Mouse (Mus musculus): ENCODE measurements around the gene Ccdc70. TPM values are rescaled to one million over a fixed set of nuclear protein-coding genes. Genes with fewer than 3 reads are reported as not detected.

Ccdc70 gene
- polyA plus RNA-seq, 1 experiment from 2014 or later = not detected

- 83% methylated on average over 1 of the region's 1 CpGs for WGBS
Observed at GRCm38 (mm10) chr8:21966646-21967045, 2.9 kb upstream of the Ccdc70 start.

DNA sequence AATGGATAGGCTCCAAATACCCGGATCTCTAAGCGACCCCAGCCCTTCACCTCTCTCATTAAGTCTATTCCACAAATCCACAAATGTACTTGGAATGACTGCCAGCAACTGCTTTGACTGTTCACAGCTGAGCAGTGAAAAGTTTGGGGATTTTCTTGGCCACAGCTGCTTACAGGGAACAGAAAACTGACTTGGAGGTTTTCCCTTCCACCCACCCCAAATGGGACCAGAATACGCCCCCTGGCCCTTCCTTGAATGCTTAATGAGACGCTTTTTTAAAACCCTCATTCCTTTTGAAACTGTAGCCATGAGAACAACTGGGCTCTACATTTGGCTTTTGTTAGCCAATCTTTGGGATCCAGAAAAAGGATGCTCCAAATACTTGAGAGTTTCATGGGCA lies 8.6 kb downstream of the Ccdc70 start:
- no peak overlapping the region for H3K4me3 ChIP-seq (replicated peaks; ENCODE audit: low read length)
- WGBS = 35% methylated on average over 4 of the region's 4 CpGs
- no peak overlapping the region for H3K9ac ChIP-seq (replicated peaks; ENCODE audit: low read depth, low read length)
- no peaks in the 10 kb centered on the region for H3K9me3 ChIP-seq (ENCODE audit: control insufficient read depth, low read length)
- H3K4me1 ChIP-seq (replicated peaks; ENCODE audit: control insufficient read depth, insufficient read depth, low read length) = no peaks in the 10 kb centered on the region
- H3K4me2 ChIP-seq (ENCODE audit: low read length) = no peak overlapping the region
- H3K36me3 ChIP-seq (ENCODE audit: control insufficient read depth, insufficient read depth) = no peaks in the 10 kb centered on the region
- no peaks in the 10 kb centered on the region for H3K27me3 ChIP-seq (replicated peaks; ENCODE audit: control insufficient read depth, insufficient read depth, low read length)
- ATAC-seq = peak; percentile 31; the same call in 1 of the 2 replicates
- no peak overlapping the region for H3K27ac ChIP-seq (ENCODE audit: low read length)

More at GRCm38 (mm10) chr8:21966646-21967045, 2.9 kb upstream of the Ccdc70 start:
- H3K4me3 ChIP-seq (replicated peaks; ENCODE audit: low read length) = no peak overlapping the region
- no peak overlapping the region for H3K9ac ChIP-seq (replicated peaks; ENCODE audit: low read depth, low read length)
- H3K4me2 ChIP-seq (ENCODE audit: low read length) = no peak overlapping the region
- no peaks in the 10 kb centered on the region for H3K9me3 ChIP-seq (ENCODE audit: control insufficient read depth, low read length)
- no peaks in the 10 kb centered on the region for H3K36me3 ChIP-seq (ENCODE audit: control insufficient read depth, insufficient read depth)
- no peak overlapping the region for H3K27ac ChIP-seq (ENCODE audit: low read length)
- H3K27me3 ChIP-seq (replicated peaks; ENCODE audit: control insufficient read depth, insufficient read depth, low read length) = no peaks in the 10 kb centered on the region
- H3K4me1 ChIP-seq (replicated peaks; ENCODE audit: control insufficient read depth, insufficient read depth, low read length) = no peaks in the 10 kb centered on the region
- no peak for ATAC-seq

- no peaks in the 10 kb centered on the region for H3K36me3 ChIP-seq (ENCODE audit: control insufficient read depth, insufficient read depth)
- H3K4me1 ChIP-seq (replicated peaks; ENCODE audit: control insufficient read depth, insufficient read depth, low read length) = no peaks in the 10 kb centered on the region
- no peak overlapping the region for H3K9ac ChIP-seq (replicated peaks; ENCODE audit: low read depth, low read length)
- no peak overlapping the region for H3K4me3 ChIP-seq (replicated peaks; ENCODE audit: low read length)
- no peaks in the 10 kb centered on the region for H3K27me3 ChIP-seq (replicated peaks; ENCODE audit: control insufficient read depth, insufficient read depth, low read length)
- no peaks in the 10 kb centered on the region for H3K9me3 ChIP-seq (ENCODE audit: control insufficient read depth, low read length)
- peak; percentile 68 for ATAC-seq
- H3K4me2 ChIP-seq (ENCODE audit: low read length) = no peak overlapping the region
- H3K27ac ChIP-seq (ENCODE audit: low read length) = no peak overlapping the region
- 61% methylated on average over 8 of the region's 8 CpGs for WGBS
Observed at GRCm38 (mm10) chr8:21981664-21982337, 12.2 kb downstream of the Ccdc70 start.

DNA sequence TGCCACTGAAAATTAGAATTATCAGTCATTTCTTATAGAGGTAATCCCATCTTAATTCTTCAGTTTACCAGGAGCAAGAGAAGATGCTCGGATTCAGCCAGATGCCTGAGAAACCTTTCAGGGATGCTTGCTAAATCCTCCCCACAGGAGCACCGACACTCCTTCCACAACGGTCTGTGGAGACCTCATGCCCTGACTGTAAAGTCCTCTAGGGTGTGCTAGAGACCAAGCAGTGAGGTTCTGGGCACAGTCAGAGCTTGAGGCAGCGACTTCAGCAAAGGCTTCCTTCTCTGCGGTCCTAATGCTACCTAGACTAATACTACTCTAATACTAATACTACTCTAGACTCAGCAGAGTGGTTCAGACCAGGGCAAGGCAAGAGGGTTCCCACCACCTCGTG lies 22.6 kb downstream of the Ccdc70 start:
- WGBS = 13% methylated on average over 6 of the region's 6 CpGs
- Histone ChIP-seq H3K4me3 (replicated peaks; ENCODE audit: low read length) (no peak overlapping the region), H3K27ac (ENCODE audit: low read length) (no peak overlapping the region), H3K36me3 (ENCODE audit: control insufficient read depth, insufficient read depth) (no peaks in the 10 kb centered on the region), H3K4me1 (replicated peaks; ENCODE audit: control insufficient read depth, insufficient read depth, low read length) (no peaks in the 10 kb centered on the region), H3K4me2 (ENCODE audit: low read length) (no peak overlapping the region), H3K27me3 (replicated peaks; ENCODE audit: control insufficient read depth, insufficient read depth, low read length) (no peaks in the 10 kb centered on the region), H3K9ac (replicated peaks; ENCODE audit: low read depth, low read length) (no peak overlapping the region), H3K9me3 (ENCODE audit: control insufficient read depth, low read length) (no peaks in the 10 kb centered on the region)
- ATAC-seq = peak; percentile 90

GRCm38 (mm10) chr8:21995181-21995580 lies 25.6 kb downstream of the Ccdc70 start:
- H3K4me3 ChIP-seq (replicated peaks; ENCODE audit: low read length) = no peak overlapping the region
- H3K4me2 ChIP-seq (ENCODE audit: low read length) = no peak overlapping the region
- no peaks in the 10 kb centered on the region for H3K4me1 ChIP-seq (replicated peaks; ENCODE audit: control insufficient read depth, insufficient read depth, low read length)
- H3K9me3 ChIP-seq (ENCODE audit: control insufficient read depth, low read length) = no peaks in the 10 kb centered on the region
- no peak for ATAC-seq
- no peak overlapping the region for H3K9ac ChIP-seq (replicated peaks; ENCODE audit: low read depth, low read length)
- H3K27me3 ChIP-seq (replicated peaks; ENCODE audit: control insufficient read depth, insufficient read depth, low read length) = no peaks in the 10 kb centered on the region
- 37% methylated on average over 3 of the region's 3 CpGs for WGBS
- no peaks in the 10 kb centered on the region for H3K36me3 ChIP-seq (ENCODE audit: control insufficient read depth, insufficient read depth)
- no peak overlapping the region for H3K27ac ChIP-seq (ENCODE audit: low read length)

DNA sequence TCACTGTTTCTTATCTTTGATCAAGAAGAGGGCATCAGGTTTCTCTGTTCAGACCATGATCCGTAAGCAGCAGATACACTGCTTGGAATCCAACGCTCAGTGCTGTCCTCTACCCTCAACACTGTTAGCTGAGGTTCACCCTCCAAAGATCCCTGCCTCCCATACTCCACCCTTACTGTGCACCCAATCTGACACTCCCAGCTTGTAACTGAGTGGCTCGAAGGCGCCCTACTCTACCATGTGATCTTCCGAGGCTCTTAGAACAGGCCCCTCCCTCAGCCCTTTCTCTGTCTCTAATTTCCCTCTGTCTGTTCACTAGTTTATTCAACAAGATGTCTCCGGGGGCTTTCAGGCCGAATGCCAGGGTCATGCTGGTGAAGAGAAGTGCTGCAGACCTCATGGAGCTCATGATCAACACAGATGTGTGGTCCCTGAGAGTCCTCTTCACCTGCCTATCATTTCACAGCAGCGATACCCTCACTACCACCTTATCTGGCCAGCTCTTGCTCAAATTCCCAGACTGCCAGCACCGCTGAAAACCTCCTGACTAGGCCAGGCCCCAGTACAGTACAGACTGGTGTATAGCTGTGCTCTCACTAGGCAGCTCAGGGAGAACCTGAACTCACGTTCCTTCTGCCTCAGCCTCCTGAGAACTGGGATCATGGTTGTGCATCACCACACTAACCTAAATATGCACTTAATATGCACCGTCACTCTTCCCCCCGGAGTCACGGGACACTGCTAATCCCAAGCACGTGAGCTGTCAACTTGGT lies 35.4 kb downstream of the Ccdc70 start:
- no peaks in the 10 kb centered on the region for H3K27me3 ChIP-seq (replicated peaks; ENCODE audit: control insufficient read depth, insufficient read depth, low read length)
- no peak overlapping the region for H3K4me2 ChIP-seq (ENCODE audit: low read length)
- no peaks in the 10 kb centered on the region for H3K4me1 ChIP-seq (replicated peaks; ENCODE audit: control insufficient read depth, insufficient read depth, low read length)
- no peak overlapping the region for H3K9ac ChIP-seq (replicated peaks; ENCODE audit: low read depth, low read length)
- no peaks in the 10 kb centered on the region for H3K36me3 ChIP-seq (ENCODE audit: control insufficient read depth, insufficient read depth)
- no peak overlapping the region for H3K4me3 ChIP-seq (replicated peaks; ENCODE audit: low read length)
- H3K9me3 ChIP-seq (ENCODE audit: control insufficient read depth, low read length) = no peaks in the 10 kb centered on the region
- no peak overlapping the region for H3K27ac ChIP-seq (ENCODE audit: low read length)
- 0 out of 2 replicates have a peak, but pooled peaks have one; percentile 23 for ATAC-seq
- 82% methylated on average over 14 of the region's 14 CpGs for WGBS

GRCm38 (mm10) chr8:22006423-22006822 lies 36.8 kb downstream of the Ccdc70 start:
- WGBS = 84% methylated on average over 6 of the region's 6 CpGs
- no peaks in the 10 kb centered on the region for H3K9me3 ChIP-seq (ENCODE audit: control insufficient read depth, low read length)
- H3K9ac ChIP-seq (replicated peaks; ENCODE audit: low read depth, low read length) = no peak overlapping the region
- no peak overlapping the region for H3K4me3 ChIP-seq (replicated peaks; ENCODE audit: low read length)
- H3K4me1 ChIP-seq (replicated peaks; ENCODE audit: control insufficient read depth, insufficient read depth, low read length) = no peaks in the 10 kb centered on the region
- no peaks in the 10 kb centered on the region for H3K27me3 ChIP-seq (replicated peaks; ENCODE audit: control insufficient read depth, insufficient read depth, low read length)
- ATAC-seq = no peak
- no peak overlapping the region for H3K27ac ChIP-seq (ENCODE audit: low read length)
- no peak overlapping the region for H3K4me2 ChIP-seq (ENCODE audit: low read length)
- no peaks in the 10 kb centered on the region for H3K36me3 ChIP-seq (ENCODE audit: control insufficient read depth, insufficient read depth)

- WGBS = 29% methylated on average over 3 of the region's 3 CpGs
Observed at GRCm38 (mm10) chr8:22009403-22009802, 39.8 kb downstream of the Ccdc70 start.

GRCm38 (mm10) chr8:22013034-22013707 lies 43.6 kb downstream of the Ccdc70 start:
- ATAC-seq = peak; percentile 82
- WGBS = 14% methylated on average over 24 of the region's 24 CpGs
- Histone ChIP-seq H3K4me2 (ENCODE audit: low read length) (peak overlapping the region; percentile 50), H3K4me3 (replicated peaks; ENCODE audit: low read length) (peak overlapping the region; percentile 43), H3K4me1 (replicated peaks; ENCODE audit: control insufficient read depth, insufficient read depth, low read length) (no peaks in the 10 kb centered on the region; the same call in 1 of the 2 replicates), H3K27ac (ENCODE audit: low read length) (no peak overlapping the region), H3K9ac (replicated peaks; ENCODE audit: low read depth, low read length) (0 out of 2 replicates have a peak overlapping the region, but pooled peaks have one; percentile 17), H3K36me3 (ENCODE audit: control insufficient read depth, insufficient read depth) (no peaks in the 10 kb centered on the region), H3K9me3 (ENCODE audit: control insufficient read depth, low read length) (no peaks in the 10 kb centered on the region), H3K27me3 (replicated peaks; ENCODE audit: control insufficient read depth, insufficient read depth, low read length) (no peaks in the 10 kb centered on the region)

More at GRCm38 (mm10) chr8:22009403-22009802, 39.8 kb downstream of the Ccdc70 start:
- Histone ChIP-seq H3K9ac (replicated peaks; ENCODE audit: low read depth, low read length) (no peak overlapping the region), H3K36me3 (ENCODE audit: control insufficient read depth, insufficient read depth) (no peaks in the 10 kb centered on the region), H3K27me3 (replicated peaks; ENCODE audit: control insufficient read depth, insufficient read depth, low read length) (no peaks in the 10 kb centered on the region), H3K4me2 (ENCODE audit: low read length) (no peak overlapping the region), H3K9me3 (ENCODE audit: control insufficient read depth, low read length) (no peaks in the 10 kb centered on the region), H3K27ac (ENCODE audit: low read length) (no peak overlapping the region), H3K4me1 (replicated peaks; ENCODE audit: control insufficient read depth, insufficient read depth, low read length) (no peaks in the 10 kb centered on the region; the same call in 1 of the 2 replicates), H3K4me3 (replicated peaks; ENCODE audit: low read length) (no peak overlapping the region)
- no peak for ATAC-seq
